Mouse (Mus musculus) ovary, postnatal 10 days (tissue): ENCODE data around the gene Cd209e.
"Not testable (repeated sequence)": the region's sequence is repeated elsewhere in the genome, so short reads cannot be mapped to it uniquely, and the experiment has no call there.

Experiments
- DNase-seq: peaks from one replicate; pipeline ENCODE4 v3.0.0; 2022; ENCODE audit warnings: low spot score

The Cd209e gene

DNA sequence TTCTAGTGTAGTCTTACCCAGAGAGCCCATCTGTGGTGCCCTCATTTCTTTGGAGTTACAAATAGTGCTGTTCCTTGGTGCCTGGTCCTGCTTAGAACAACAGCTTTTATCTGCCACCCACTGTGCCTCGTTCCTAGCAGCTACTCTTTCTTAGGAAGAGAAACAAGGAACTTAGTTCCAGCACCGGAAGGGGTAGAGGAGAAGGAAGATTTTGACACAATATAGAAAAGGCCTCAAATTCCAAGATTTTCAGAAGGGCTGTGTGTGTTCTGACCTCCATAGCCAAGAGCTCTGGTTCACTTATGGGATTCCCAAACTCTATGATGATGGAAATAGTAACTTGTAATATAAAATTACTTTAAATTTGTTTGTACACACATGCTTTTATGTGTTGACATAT lies at the start of gene Cd209e:
TSS of gene Cd209e (minus strand) at position 101 of the 400 bp plus-strand sequence.
- DNase-seq, result no peak

- no peak for DNase-seq
Observed at GRCm38 (mm10) chr8:3878455-3878854, 24.3 kb upstream of the Cd209e start, which contains the start of gene Cd209d. Gene Cd209d (minus strand): TSS chr8:3878555.

DNA sequence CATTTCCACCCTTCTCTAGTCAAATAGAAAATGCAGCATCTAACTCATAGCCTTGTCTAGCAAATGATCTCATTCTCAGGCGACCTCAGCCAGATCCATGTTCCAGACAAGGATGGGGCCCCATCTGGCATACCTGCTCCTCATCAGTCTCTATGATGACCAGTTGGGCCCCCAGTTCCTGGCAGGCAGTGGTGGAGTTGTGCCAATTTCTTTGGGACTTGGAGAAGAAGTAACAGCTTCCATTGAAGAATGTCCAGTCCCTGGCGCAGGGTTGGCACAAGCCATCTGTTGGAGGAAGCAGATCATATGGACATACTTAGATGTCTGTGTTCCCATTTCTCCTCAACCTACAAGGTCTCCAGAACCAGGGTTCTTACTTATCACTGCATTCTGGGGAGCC lies 22.0 kb upstream of the Cd209e start:
- no peak for DNase-seq

DNA sequence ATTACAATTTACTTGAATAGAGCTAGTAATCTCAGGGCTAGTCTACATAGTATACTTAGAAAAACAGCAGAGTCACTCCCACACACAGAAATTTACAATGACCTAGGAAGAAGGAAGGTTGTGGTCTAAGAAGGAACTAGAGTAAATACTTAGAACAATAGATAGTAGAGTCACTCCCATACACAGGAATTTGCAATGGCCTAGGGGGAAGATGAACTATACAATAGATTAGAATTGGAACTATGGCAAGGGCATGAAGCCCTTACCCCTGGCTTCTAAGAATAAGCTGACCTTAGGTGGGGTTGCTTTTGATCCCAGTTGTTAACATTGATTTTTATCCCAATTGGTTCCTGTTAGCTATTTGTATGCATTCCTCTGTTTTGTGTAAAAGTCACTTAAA lies 8.6 kb upstream of the Cd209e start:
- not testable (repeated sequence) for DNase-seq

- no peak for DNase-seq
Observed at GRCm38 (mm10) chr8:3803091-3803490, 51.0 kb downstream of the Cd209e start.
